Mouse (Mus musculus): ENCODE results near the gene Mief1. TPM values are rescaled to one million over a fixed set of nuclear protein-coding genes. Genes with fewer than 3 reads are reported as not detected.

Gene Mief1
- polyA plus RNA-seq, 1 experiment from 2014 or later: 47.3 TPM

DNA sequence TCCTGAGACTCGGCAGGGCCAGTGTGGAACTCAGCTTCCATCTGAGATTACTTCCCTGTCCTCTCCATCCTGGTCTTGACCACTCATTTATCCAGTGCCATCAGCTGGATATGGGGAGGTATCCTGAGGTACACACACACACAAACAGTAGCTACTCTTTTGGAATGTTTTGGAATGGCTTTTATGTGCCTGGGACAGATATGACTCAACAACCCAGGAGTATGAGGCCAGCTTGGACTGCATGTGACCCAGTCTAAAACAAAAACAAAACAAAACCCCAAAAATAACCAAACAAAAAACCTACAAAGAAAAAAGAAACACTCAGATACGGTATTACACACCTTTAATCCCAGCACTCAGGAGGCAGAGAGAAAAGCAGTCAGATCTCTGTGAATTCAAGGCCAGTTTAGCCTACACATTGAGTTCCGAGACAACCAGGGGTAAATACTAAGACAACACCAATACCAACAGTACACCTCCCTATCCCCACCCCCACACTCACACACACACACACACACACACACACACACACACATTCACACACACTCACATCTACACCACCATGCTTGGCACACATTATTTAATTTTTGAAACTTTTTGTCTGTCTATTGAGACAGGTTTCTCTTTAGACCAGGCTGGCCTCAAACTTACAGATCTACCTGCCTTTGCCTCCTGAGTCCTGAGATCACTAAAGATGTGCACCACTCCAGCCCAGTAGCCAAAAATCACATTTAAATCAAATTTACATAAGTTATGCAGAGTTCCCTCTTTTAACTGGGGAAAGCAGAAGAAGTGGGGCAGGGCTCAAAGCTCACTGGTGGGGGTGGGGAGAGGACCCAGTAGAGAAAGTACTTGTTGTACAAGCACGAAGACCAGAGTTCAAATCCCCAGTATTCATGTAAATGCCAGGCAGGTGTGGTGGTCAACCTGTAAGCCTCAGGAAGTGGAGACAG is 13.8 kb upstream of the Mief1 start:
- WGBS: 71% methylated on average over 4 of the region's 4 CpGs
- H3K27ac ChIP-seq (ENCODE audit: low read depth, low read length): no peak overlapping the region
- ATAC-seq (ENCODE audit: insufficient read depth, low FRiP score, low TSS enrichment): no peak
- no peak overlapping the region for H3K4me3 ChIP-seq (ENCODE audit: low read depth, low read length)
- no peak for DNase-seq (ENCODE audit: low spot score)
- H3K4me1 ChIP-seq (ENCODE audit: control insufficient read depth, insufficient read depth, low read length): no peaks in the 10 kb centered on the region
- H3K9ac ChIP-seq (ENCODE audit: low read length): no peak overlapping the region
- no peaks in the 10 kb centered on the region for H3K36me3 ChIP-seq (ENCODE audit: control insufficient read depth, insufficient read depth, low read length)
- H3K9me3 ChIP-seq (ENCODE audit: control insufficient read depth, low read length): no peaks in the 10 kb centered on the region
- H3K4me2 ChIP-seq (ENCODE audit: low read depth): no peak overlapping the region
- H3K27me3 ChIP-seq (ENCODE audit: control insufficient read depth, insufficient read depth, low read length): no peaks in the 10 kb centered on the region

DNA sequence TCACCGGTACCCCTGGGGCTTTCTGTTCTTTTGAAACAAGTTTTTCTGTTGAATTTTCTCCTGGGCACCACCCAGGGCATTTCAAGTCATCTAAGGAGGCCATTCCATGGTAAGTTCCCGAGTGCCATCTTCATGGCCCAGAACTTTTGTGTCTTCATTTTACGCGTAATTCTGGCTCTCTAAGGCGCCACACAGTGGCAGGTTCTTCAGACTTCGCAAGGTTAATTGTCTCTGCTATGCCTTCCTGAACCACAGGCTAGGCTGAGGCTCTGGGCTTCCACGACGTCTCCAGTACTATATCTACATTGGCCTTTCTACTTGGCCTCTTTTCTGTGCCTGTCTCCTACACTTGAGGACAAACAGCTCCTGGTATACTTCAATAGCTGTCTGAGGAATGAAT is 12.8 kb upstream of the Mief1 start:
- Histone ChIP-seq H3K27me3 (ENCODE audit: control insufficient read depth, insufficient read depth, low read length) (no peaks in the 10 kb centered on the region), H3K36me3 (ENCODE audit: control insufficient read depth, insufficient read depth, low read length) (no peaks in the 10 kb centered on the region), H3K9me3 (ENCODE audit: control insufficient read depth, low read length) (no peaks in the 10 kb centered on the region), H3K9ac (ENCODE audit: low read length) (no peak overlapping the region), H3K4me1 (ENCODE audit: control insufficient read depth, insufficient read depth, low read length) (no peaks in the 10 kb centered on the region), H3K27ac (ENCODE audit: low read depth, low read length) (no peak overlapping the region), H3K4me3 (ENCODE audit: low read depth, low read length) (no peak overlapping the region), H3K4me2 (ENCODE audit: low read depth) (no peak overlapping the region)
- WGBS: 68% methylated on average over 8 of the region's 8 CpGs
- ATAC-seq (ENCODE audit: insufficient read depth, low FRiP score, low TSS enrichment) (no peak), DNase-seq (ENCODE audit: low spot score) (no peak)

DNA sequence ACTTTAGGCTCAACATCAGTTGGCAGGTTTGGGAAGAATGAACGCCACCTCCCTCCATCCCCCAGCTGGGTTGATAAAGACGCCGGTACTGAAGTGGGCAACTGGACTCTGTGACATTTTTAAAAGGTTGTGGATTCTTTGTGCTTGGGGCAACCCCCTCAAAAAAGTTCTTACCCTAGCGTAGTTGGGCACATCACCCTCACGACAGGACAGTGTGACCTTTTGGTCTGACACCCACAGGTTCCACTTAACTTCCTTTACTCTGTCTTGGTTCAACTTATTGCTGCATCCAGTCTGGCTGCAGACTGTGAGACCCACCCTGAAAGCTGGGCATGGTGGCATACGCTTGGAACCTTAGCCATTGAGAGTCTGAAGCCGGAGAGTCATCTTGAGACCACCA is 10.1 kb upstream of the Mief1 start:
- Histone ChIP-seq H3K4me3 (ENCODE audit: low read depth, low read length) (no peak overlapping the region), H3K9me3 (ENCODE audit: control insufficient read depth, low read length) (no peaks in the 10 kb centered on the region), H3K4me2 (ENCODE audit: low read depth) (no peak overlapping the region), H3K27ac (ENCODE audit: low read depth, low read length) (no peak overlapping the region), H3K36me3 (ENCODE audit: control insufficient read depth, insufficient read depth, low read length) (no peaks in the 10 kb centered on the region), H3K27me3 (ENCODE audit: control insufficient read depth, insufficient read depth, low read length) (no peaks in the 10 kb centered on the region), H3K9ac (ENCODE audit: low read length) (no peak overlapping the region), H3K4me1 (ENCODE audit: control insufficient read depth, insufficient read depth, low read length) (no peaks in the 10 kb centered on the region)
- DNase-seq (ENCODE audit: low spot score): no peak
- ATAC-seq (ENCODE audit: insufficient read depth, low FRiP score, low TSS enrichment): no peak
- 92% methylated on average over 7 of the region's 7 CpGs for WGBS

DNA sequence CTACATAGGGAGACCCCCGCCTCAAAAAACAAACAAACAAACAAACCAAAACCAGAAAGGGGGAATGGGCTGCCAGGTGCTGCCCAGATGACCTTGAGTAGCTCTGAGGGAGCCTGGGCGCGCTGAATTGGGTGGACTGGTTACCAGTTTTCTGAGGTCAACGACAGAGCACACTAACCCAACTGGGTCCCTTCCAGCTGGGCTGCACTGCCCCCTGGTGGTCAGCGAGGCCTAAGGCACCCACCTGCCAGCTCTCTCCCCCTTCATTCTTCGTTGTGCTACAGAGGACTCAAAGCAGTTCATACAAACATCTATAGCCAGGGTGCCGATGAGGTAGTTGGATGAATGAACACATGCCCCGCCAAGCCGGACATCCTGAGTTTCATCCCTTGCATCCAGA is 8.6 kb upstream of the Mief1 start:
- Histone ChIP-seq H3K4me1 (ENCODE audit: control insufficient read depth, insufficient read depth, low read length) (no peaks in the 10 kb centered on the region), H3K9me3 (ENCODE audit: control insufficient read depth, low read length) (no peaks in the 10 kb centered on the region), H3K4me2 (ENCODE audit: low read depth) (no peak overlapping the region), H3K9ac (ENCODE audit: low read length) (no peak overlapping the region), H3K4me3 (ENCODE audit: low read depth, low read length) (no peak overlapping the region), H3K27ac (ENCODE audit: low read depth, low read length) (no peak overlapping the region), H3K27me3 (ENCODE audit: control insufficient read depth, insufficient read depth, low read length) (no peaks in the 10 kb centered on the region), H3K36me3 (ENCODE audit: control insufficient read depth, insufficient read depth, low read length) (no peaks in the 10 kb centered on the region)
- WGBS: 32% methylated on average over 9 of the region's 9 CpGs
- ATAC-seq (ENCODE audit: insufficient read depth, low FRiP score, low TSS enrichment) (no peak), DNase-seq (ENCODE audit: low spot score) (peak; percentile 75)

DNA sequence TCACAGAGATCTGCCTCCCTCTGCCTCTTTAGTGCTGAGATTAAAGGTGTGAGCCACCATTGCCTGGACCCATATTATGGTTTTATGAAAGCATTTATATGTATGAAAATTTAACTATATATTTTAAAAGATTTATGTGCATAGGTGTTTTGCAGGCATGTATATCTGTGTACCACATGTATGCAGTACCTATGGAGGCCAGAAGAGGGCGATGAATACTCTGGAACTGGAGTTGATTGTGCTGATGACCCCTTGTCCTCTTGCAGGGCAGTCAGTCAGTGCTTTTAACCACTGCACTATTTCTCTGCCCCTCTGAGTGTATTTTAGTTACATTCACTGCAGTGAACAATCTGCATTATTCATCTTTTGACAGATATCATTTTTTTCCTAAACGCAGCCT is 8.0 kb upstream of the Mief1 start:
- WGBS: 47% methylated on average over 2 of the region's 2 CpGs
- peak; percentile 60 for DNase-seq (ENCODE audit: low spot score)

DNA sequence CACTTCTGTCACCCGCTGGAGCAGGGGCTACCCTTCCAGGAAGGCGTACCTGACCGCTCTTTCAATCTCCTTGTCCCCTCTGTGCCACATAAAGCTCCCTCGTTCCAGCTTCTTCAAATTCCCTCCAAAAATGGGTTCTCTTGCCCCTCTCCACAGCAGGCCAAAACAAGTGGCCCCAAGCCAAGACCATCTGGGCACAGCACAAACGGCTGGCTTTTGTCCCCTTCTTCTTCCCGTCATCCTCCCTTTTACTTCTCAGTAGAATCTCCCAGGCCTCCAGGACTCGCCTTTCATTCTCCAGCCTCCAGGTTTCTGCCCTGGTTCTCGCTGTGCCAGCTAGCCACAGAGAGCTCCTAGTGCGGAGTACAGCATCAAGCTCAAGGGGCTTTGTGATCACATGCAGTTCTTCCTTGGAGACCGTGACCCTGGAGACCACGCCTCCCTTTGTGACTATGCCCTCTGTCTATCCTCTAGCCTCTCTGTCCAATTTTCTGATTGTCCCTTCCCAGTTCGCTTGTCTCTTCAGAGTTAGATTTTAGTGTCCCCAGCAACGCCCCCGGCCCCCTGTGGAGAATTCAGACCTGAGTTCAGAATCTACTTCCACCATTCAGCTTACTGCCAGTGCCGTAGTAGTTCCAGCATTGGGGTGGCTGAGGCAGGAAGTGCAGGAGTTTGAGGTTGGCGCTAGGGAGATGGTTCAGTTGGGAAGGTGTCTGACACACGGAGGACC is 5.6 kb upstream of the Mief1 start:
- Histone ChIP-seq H3K36me3 (ENCODE audit: control insufficient read depth, insufficient read depth, low read length) (no peaks in the 10 kb centered on the region), H3K27me3 (ENCODE audit: control insufficient read depth, insufficient read depth, low read length) (no peaks in the 10 kb centered on the region), H3K4me3 (ENCODE audit: low read depth, low read length) (no peak overlapping the region), H3K4me2 (ENCODE audit: low read depth) (no peak overlapping the region), H3K9ac (ENCODE audit: low read length) (peak overlapping the region; percentile 4; the same call in 1 of the 2 replicates), H3K27ac (ENCODE audit: low read depth, low read length) (no peak overlapping the region), H3K9me3 (ENCODE audit: control insufficient read depth, low read length) (no peaks in the 10 kb centered on the region), H3K4me1 (ENCODE audit: control insufficient read depth, insufficient read depth, low read length) (no peaks in the 10 kb centered on the region)
- 73% methylated on average over 17 of the region's 17 CpGs for WGBS
- no peak for DNase-seq (ENCODE audit: low spot score)
- ATAC-seq (ENCODE audit: insufficient read depth, low FRiP score, low TSS enrichment): no peak

More for the DNA sequence above, 8.0 kb upstream of the Mief1 start:
- Histone ChIP-seq H3K36me3 (ENCODE audit: control insufficient read depth, insufficient read depth, low read length) (no peaks in the 10 kb centered on the region), H3K4me2 (ENCODE audit: low read depth) (no peak overlapping the region), H3K9me3 (ENCODE audit: control insufficient read depth, low read length) (no peaks in the 10 kb centered on the region), H3K9ac (ENCODE audit: low read length) (no peak overlapping the region), H3K4me3 (ENCODE audit: low read depth, low read length) (no peak overlapping the region), H3K4me1 (ENCODE audit: control insufficient read depth, insufficient read depth, low read length) (no peaks in the 10 kb centered on the region), H3K27ac (ENCODE audit: low read depth, low read length) (no peak overlapping the region), H3K27me3 (ENCODE audit: control insufficient read depth, insufficient read depth, low read length) (no peaks in the 10 kb centered on the region)
- ATAC-seq (ENCODE audit: insufficient read depth, low FRiP score, low TSS enrichment): no peak

DNA sequence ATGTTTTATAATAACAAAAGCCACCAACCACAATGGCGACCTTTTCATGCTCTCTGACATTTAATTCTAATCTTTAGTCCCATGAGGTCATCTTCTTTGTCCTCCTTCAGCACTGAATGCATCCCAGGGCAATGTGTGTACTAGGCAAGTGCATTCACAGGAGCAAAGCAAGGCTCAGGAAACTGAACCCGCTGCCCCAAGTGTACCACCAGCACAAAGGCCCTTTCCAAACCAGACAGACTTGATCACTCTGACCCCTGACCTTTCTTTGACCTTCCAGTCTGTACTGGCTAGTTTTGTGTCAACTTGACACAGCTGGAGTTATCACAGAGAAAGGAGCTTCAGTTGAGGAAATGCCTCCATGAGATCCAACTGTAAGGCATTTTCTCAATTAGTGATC is 1.5 kb upstream of the Mief1 start:
- Histone ChIP-seq H3K27me3 (ENCODE audit: control insufficient read depth, insufficient read depth, low read length) (no peaks in the 10 kb centered on the region), H3K4me2 (ENCODE audit: low read depth) (no peak overlapping the region), H3K36me3 (ENCODE audit: control insufficient read depth, insufficient read depth, low read length) (no peaks in the 10 kb centered on the region; the same call in 1 of the 2 replicates), H3K9me3 (ENCODE audit: control insufficient read depth, low read length) (no peaks in the 10 kb centered on the region), H3K9ac (ENCODE audit: low read length) (no peak overlapping the region), H3K4me1 (ENCODE audit: control insufficient read depth, insufficient read depth, low read length) (no peaks in the 10 kb centered on the region), H3K4me3 (ENCODE audit: low read depth, low read length) (no peak overlapping the region), H3K27ac (ENCODE audit: low read depth, low read length) (no peak overlapping the region)
- ATAC-seq (ENCODE audit: insufficient read depth, low FRiP score, low TSS enrichment) (no peak), DNase-seq (ENCODE audit: low spot score) (no peak)
- WGBS: 52% methylated on average over 2 of the region's 2 CpGs

DNA sequence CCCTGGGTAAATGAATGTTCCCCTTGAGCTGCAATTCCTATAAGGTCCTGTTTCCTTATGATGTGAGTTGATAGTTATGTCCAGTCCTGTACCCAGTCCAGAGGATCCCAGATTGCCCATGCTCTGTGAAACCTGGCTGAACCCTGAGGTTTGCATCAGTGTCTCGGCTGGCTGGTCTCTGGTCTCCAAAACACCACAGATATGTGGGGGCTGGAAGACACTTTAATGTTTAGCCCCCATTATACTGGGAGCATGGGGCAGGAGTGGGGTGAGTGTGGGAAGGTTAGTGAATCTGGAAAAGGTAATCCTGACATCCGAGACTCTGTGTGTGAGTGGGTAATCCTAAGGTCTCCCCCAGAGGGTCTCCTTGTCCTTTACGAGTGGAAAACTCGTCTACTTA is 765 bp upstream of the Mief1 start:
- Histone ChIP-seq H3K36me3 (ENCODE audit: control insufficient read depth, insufficient read depth, low read length) (peaks cover under 1% of the 10 kb centered on the region; the same call in 1 of the 2 replicates), H3K4me1 (ENCODE audit: control insufficient read depth, insufficient read depth, low read length) (no peaks in the 10 kb centered on the region), H3K4me3 (ENCODE audit: low read depth, low read length) (no peak overlapping the region), H3K27ac (ENCODE audit: low read depth, low read length) (no peak overlapping the region; the same call in 1 of the 2 replicates), H3K9me3 (ENCODE audit: control insufficient read depth, low read length) (no peaks in the 10 kb centered on the region), H3K4me2 (ENCODE audit: low read depth) (peak overlapping the region; percentile 86; the same call in 1 of the 2 replicates), H3K9ac (ENCODE audit: low read length) (no peak overlapping the region; the same call in 1 of the 2 replicates), H3K27me3 (ENCODE audit: control insufficient read depth, insufficient read depth, low read length) (no peaks in the 10 kb centered on the region)
- 72% methylated on average over 4 of the region's 4 CpGs for WGBS
- no peak for DNase-seq (ENCODE audit: low spot score)
- ATAC-seq (ENCODE audit: insufficient read depth, low FRiP score, low TSS enrichment): 0 out of 2 replicates have a peak, but pooled peaks have one; percentile 13

Data from neural tube, embryonic 11.5 days (tissue).